Mouse (Mus musculus) CD8-positive naive resting alpha-beta T cell, adult 2 months (primary cell): ENCODE results near the gene Pde4dip.

Experiments
- DNase-seq, 2 experiments: peaks; one replicate each; pipeline ENCODE4 v3.0.0; 2022; ENCODE audit warnings: low read depth in 2 of 2, low spot score in 2 of 2

The Pde4dip gene

DNA sequence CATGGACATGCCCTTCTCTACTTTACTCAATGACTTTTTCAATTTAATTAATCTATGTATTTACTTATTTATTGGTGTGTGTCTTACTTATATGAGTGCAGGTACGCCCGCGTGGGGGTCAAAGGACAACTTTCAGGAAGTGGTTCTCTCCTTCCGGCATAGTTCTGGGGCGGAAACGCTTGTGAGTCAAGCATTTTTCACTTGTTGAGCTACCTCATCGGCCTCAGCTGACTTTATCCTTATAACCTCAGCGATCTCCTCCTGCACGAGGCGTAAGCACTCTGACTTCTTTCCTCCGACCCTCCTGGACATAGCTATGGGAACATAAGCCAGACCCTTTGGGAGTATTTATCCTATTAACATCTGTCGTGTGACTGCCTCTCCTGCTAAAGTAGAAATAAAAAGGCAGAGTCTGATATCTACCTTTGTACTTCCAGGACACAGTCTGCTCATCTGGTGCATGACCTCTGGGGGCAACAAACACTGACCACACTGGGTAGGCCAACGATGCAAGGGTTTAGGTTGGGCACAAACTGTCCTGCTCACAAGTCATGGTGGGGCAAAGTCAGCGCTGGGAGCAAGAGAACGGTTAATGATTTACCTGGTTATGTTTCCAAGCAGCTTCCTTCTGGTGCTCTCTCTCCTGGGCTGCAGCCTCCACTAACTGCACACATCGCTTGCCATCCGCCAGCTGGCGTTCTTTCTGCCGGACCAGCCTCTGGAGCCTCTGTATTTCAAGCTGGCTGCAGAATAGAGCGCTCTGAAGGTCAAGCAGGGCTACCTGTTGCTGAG is 132.0 kb downstream of the Pde4dip start:
- DNase-seq, result no peak

- DNase-seq, result no peak
These were observed 133.1 kb downstream of the Pde4dip start for GRCm38 (mm10) chr3:97755411-97755810.

DNA sequence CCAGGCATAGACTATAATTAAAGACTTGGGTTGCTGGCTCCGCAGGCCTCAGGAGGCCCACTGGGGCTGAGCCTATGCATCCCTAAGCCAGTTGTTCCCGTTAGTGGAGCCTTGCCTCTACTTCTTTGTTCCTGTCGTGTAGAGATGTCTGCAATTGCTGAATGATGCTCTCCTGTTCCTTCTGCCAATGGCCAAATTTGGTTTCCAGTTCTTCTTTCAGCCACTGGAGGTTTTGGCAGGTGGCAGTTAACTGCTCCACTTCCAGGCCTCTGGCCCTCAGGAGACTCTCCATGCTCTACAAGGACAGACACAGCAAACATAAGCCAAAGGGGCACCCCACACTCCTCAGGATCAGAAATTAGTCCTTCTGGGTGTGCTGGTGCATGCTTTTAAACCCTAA is 135.6 kb downstream of the Pde4dip start:
- DNase-seq, result no peak

DNA sequence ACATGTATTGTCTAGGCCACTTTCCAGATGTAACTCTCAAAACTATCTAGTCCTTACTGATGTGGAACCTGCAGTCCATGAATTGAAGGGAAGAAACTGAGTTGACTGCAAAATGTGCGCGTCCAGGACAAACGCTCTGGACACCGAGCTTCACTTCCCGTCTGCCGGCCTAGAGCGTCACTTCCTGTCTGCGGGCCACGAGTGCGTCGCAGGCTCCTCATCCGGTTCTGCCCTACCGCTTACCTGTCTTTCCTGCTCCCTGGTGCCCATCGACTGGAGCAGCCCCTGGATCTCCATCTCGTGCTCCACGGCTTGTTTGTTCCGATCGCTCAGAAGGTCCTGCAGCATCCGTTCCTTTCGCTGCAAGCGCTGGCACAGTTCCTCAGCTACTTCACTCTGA is 136.9 kb downstream of the Pde4dip start:
- no peak for DNase-seq

GRCm38 (mm10) chr3:97748789-97749188 is 139.7 kb downstream of the Pde4dip start:
- DNase-seq, result no peak

- DNase-seq, result no peak
These were observed 145.7 kb downstream of the Pde4dip start for GRCm38 (mm10) chr3:97742841-97743240.

DNA sequence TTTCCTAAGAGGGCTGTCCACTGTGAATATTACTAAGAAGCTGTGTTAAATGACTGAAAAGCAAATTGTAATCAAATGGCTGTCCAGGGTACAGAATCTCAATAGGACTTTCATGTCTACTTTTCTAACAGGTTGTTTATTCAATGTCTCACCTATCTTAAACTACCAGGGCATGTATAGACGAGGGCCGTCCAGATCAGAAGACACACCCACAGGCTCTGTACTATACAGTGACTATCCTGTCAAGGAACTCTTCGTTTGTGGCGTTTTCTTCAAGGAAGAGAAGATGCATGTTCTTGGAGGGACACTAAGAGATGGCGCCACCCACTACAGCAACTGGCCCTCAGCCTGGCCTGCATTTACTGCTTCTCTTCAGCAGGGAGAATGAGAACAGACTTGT is 152.9 kb downstream of the Pde4dip start:
- no peak for DNase-seq

DNA sequence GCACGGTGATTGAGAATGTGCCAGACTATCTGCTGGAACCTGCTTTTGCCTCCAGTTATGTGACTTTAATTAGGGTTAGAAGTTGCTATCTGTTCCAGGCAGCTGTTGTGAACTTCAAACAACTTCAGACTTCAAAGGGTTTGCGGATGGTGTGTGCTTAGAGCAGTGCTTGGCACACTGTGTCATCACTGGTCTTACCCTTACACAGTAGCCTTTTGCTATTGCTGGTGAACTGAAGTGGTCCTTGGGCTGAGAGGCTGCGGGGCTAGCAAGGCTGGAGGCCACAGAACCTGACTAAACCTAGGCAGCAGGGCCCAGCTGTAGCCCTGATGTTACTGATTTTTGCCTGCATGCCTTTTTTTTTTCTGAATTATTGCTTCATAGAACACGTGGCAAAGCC is 154.2 kb downstream of the Pde4dip start:
- no peak for DNase-seq

DNA sequence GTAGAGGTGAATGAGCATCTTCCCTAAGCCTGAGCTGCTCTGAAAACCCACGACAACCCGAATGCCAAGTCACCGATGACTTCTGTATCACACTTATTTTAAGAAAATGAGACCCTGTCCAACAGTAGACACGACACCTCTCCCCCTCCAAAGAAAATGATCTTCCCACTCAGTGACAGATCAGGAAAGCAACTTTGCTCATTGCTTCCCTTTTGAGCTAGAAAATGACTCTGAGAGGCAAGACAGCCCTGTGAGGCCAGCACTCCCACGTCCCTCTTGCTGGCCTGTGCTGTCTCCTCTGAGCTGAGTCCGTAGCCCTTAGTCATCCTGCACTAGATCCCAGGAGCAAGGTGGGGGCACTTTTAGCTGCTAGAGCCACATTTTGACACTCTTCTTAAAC is 155.9 kb downstream of the Pde4dip start:
- no peak for DNase-seq

GRCm38 (mm10) chr3:97730624-97731023 is 157.9 kb downstream of the Pde4dip start:
- no peak for DNase-seq

DNA sequence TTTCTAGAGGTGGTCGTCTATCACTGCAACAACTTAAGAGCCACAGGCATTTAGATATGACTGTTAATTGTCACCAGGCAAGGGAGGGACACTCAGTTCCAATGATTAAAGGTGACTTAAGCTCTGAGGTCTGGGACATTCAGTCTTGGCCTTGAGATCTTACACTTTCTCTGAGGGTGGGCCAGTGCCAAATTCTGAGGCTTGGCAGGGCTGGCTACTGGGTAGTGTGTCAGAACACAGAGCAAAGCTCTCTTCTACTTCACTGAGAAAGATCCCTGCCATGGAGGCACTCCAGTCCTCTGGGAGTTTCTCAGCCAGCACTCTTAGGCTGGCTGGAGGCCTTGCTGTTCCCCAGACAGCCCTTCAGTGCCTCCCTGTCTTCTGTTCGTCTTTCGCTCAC is 158.4 kb downstream of the Pde4dip start:
- no peak for DNase-seq

DNA sequence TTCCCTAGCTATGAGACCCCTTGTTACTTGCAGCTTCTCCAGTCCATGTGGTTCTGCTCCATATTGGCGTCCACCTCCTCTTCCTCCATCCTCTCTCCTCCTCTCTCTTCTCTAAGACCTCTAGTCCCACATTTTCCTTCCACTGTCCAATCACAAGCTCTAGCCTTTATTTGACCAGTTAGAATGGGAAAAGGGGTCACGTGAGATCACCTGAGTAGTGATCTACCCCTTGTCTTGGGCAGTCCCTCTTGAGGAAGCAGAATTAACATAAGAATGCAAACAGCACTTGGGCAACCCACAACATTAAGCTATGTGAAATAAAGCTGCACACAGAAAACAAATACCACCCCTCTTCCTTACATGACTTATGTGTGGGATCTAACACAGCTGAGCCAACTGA is 160.7 kb downstream of the Pde4dip start:
- no peak for DNase-seq

DNA sequence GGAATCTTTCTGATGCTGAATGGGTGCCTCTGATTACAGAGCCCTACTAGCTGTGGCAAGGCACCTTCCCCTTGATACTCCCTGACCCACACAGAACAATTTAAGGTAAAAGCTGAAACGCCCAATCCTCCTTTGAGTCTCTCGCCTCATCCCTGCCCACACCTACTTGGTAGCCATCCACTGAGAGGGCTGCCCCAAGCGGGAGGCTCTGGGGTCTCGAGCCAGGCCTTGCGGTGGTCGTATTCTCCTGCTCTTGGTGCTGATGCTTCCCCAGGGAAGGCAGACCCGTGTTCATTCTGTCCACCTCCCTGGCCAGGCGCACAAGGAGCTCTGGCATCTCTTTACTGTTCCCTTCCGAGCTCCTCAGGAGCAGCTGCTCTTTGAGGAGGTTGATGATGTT is 169.4 kb downstream of the Pde4dip start:
- DNase-seq, result no peak

GRCm38 (mm10) chr3:97715922-97716321 is 172.6 kb downstream of the Pde4dip start:
- DNase-seq, result no peak

DNA sequence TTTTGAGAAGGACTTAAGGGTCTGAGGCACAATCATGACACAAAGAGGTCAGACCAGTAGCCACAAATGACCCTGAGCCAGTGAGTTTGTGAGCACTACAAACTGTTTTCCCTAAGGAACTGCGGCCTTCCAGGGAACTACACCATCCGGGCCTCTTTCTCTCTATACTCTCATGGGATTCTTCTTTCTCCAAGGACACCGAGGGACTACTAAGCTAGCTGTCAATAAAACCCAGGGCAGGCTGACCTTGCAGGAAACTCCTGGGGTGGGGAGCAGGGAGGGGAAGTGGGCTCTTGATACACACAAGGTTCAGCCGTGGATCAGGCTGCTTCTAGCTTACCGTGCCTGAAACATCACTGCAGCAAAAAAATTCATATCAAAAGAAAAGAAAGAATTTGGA is 177.6 kb downstream of the Pde4dip start:
- no peak for DNase-seq

DNA sequence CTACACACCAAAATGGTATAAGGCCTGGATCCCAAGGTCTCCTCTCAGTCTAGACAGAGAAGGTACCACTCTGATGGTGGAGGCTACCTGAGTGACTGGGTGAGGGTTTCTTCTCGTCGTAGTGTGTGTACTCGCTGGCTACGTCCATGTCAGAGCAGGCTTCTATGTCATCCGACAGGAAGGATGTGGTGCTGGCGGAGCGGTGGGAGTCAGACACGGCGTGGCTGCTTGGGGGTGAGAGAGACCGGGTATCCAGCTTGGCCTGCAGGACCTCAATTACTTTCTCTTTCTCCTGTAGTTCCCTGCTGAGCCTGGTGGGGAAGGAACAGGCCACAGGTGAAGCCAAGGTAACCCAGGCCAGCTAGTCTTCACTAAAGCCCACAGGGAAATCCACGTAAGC is 178.4 kb downstream of the Pde4dip start:
- no peak for DNase-seq

- DNase-seq, result no peak
These were observed 181.9 kb downstream of the Pde4dip start for GRCm38 (mm10) chr3:97706561-97706960.

DNA sequence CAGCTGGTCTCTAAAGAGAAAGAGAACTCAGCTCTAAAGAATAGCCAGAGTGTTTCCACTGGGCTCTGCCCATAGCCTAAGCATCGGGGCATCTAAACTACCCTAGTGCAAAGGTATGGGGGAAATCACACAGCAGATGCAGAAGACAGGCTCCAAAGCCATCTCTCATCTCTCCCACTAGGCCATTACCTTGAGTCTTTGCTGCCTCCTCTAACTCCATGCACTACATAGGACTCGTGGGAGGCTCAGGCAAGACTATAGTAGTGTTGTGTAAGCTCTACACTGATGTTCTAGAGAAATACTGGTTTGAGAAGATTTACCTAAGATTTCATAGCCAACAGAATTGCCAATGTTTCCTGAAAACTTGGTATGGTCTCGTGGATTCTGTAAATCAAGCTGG is 183.0 kb downstream of the Pde4dip start:
- DNase-seq, result no peak

DNA sequence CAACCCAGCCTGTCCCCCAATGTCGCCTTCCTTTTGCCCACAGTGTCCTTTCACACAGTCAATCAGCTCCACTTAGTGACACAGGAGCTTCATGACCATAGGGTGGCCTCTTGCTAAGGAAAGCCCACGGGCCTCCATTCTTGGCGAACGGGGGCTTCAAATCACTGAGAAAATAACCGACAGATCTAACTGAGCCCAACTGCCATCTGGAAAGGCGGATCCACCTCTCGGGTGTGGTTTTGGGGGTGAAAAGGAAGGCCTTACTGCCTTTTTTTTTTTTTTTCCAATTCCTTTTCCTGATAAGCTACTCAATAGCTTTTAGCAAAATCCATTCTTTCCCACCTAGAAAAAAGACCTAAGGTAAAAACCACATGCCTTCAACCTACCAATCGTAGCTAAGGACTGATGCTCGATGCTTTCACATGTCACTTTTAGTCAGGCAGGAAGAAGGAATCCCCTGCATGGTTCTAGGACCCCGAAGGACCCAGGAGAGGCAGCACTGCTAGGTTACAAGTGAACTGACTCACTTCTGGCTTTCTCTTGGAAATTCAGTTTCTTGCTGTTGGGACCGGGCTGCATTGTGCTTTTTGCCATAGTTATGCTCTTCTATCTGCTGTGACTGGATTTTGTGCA is 185.9 kb downstream of the Pde4dip start:
- no peak for DNase-seq

GRCm38 (mm10) chr3:97701198-97701597 is 187.3 kb downstream of the Pde4dip start:
- no peak for DNase-seq

DNA sequence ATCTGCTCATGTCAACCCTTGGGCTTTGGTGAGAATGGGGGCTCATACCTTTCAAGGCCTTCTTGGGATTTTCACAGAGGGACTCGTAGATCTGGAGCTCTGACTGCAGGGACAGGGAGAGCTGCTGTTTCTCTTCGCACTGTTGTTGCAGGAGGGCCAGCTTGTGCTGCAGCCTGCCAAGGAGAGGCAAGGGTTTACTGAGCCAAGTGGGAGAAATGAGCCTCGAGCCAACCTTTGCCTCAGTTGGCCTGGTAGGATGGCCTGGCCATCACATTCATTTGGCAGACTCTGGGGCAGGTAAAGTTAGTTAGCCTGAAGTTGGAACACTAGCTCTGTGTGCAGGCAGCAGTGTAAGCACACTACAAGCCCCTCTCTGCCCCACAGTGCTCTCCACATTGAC is 189.4 kb downstream of the Pde4dip start:
- DNase-seq, result no peak

GRCm38 (mm10) chr3:97697291-97697690 is 191.2 kb downstream of the Pde4dip start:
- no peak for DNase-seq

DNA sequence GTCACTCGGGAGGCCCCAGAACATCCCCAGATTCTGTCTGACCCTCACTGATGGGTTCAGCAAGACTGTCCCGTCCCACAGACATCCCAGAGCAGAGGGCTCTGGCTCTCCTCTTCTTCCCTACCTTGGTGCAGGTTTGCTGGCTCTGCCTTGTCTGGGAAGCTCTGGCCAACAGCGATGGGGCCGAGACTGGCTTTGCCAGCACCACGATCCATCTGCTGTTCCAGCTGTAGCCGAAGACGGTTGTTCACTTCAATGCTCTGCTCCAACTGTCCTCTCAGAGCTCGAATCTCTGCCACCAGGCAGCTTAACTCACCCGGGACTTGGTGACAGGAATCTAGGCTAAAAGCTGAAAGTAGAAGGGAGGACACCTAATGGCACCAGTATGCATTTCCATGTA is 191.6 kb downstream of the Pde4dip start:
- DNase-seq, result no peak
